Mouse (Mus musculus): Measurements from ENCODE around the gene Grxcr1. TPM values are rescaled to one million over a fixed set of nuclear protein-coding genes. Genes with fewer than 3 reads are reported as not detected.

The Grxcr1 gene
- polyA plus RNA-seq, 1 experiment from 2014 or later = not detected

- no peak overlapping the region for H3K4me2 ChIP-seq
- H3K4me3 ChIP-seq = no peak overlapping the region
- H3K27ac ChIP-seq = peak overlapping the region; percentile 28; the same call in 1 of the 2 replicates
- no peaks in the 10 kb centered on the region for H3K4me1 ChIP-seq
- H3K9me3 ChIP-seq = no peaks in the 10 kb centered on the region
- no peaks in the 10 kb centered on the region for H3K27me3 ChIP-seq (replicated peaks)
- WGBS = 64% methylated on average over 5 of the region's 5 CpGs
- H3K9ac ChIP-seq = no peak overlapping the region
- ATAC-seq (replicated peaks) = peak; percentile 93
- no peaks in the 10 kb centered on the region for H3K36me3 ChIP-seq (replicated peaks)
These were observed 66.3 kb downstream of the Grxcr1 start for GRCm38 (mm10) chr5:68097665-68098624.

GRCm38 (mm10) chr5:68112430-68113036, 80.9 kb downstream of the Grxcr1 start:
- 0 out of 2 replicates have a peak, but pooled peaks have one; percentile 52 for ATAC-seq (replicated peaks)
- H3K4me3 ChIP-seq = no peak overlapping the region

GRCm38 (mm10) chr5:68120880-68121279, 89.2 kb downstream of the Grxcr1 start:
- no peak overlapping the region for H3K4me3 ChIP-seq
- H3K4me1 ChIP-seq = no peaks in the 10 kb centered on the region
- no peaks in the 10 kb centered on the region for H3K9me3 ChIP-seq
- no peak for ATAC-seq (replicated peaks)
- no peaks in the 10 kb centered on the region for H3K27me3 ChIP-seq (replicated peaks)
- no peaks in the 10 kb centered on the region for H3K36me3 ChIP-seq (replicated peaks)
- 43% methylated on average over 2 of the region's 2 CpGs for WGBS
- no peak overlapping the region for H3K4me2 ChIP-seq
- H3K27ac ChIP-seq = no peak overlapping the region
- no peak overlapping the region for H3K9ac ChIP-seq

More at GRCm38 (mm10) chr5:68112430-68113036, 80.9 kb downstream of the Grxcr1 start:
- H3K4me1 ChIP-seq = no peaks in the 10 kb centered on the region
- no peaks in the 10 kb centered on the region for H3K36me3 ChIP-seq (replicated peaks)
- no peak overlapping the region for H3K4me2 ChIP-seq
- no peak overlapping the region for H3K9ac ChIP-seq
- no peaks in the 10 kb centered on the region for H3K9me3 ChIP-seq
- no peaks in the 10 kb centered on the region for H3K27me3 ChIP-seq (replicated peaks)
- 62% methylated on average over 6 of the region's 6 CpGs for WGBS
- H3K27ac ChIP-seq = no peak overlapping the region

GRCm38 (mm10) chr5:68122883-68123282, 91.2 kb downstream of the Grxcr1 start:
- Histone ChIP-seq H3K9me3 (no peaks in the 10 kb centered on the region), H3K9ac (no peak overlapping the region), H3K4me2 (no peak overlapping the region), H3K4me1 (no peaks in the 10 kb centered on the region), H3K4me3 (no peak overlapping the region), H3K27ac (no peak overlapping the region), H3K36me3 (replicated peaks) (no peaks in the 10 kb centered on the region), H3K27me3 (replicated peaks) (no peaks in the 10 kb centered on the region)
- ATAC-seq (replicated peaks) = no peak
- 53% methylated on average over 3 of the region's 3 CpGs for WGBS

- Histone ChIP-seq H3K9me3 (no peaks in the 10 kb centered on the region), H3K4me1 (no peaks in the 10 kb centered on the region), H3K4me2 (no peak overlapping the region), H3K9ac (no peak overlapping the region), H3K27me3 (replicated peaks) (no peaks in the 10 kb centered on the region), H3K4me3 (no peak overlapping the region), H3K27ac (no peak overlapping the region), H3K36me3 (replicated peaks) (no peaks in the 10 kb centered on the region)
- 98% methylated on average over 1 of the region's 1 CpGs for WGBS
- ATAC-seq (replicated peaks) = no peak
These were observed 93.8 kb downstream of the Grxcr1 start for GRCm38 (mm10) chr5:68125478-68125877.

GRCm38 (mm10) chr5:68128421-68128820, 96.8 kb downstream of the Grxcr1 start:
- no peak overlapping the region for H3K4me2 ChIP-seq
- ATAC-seq (replicated peaks) = no peak; the same call in 1 of the 2 replicates
- no peak overlapping the region for H3K4me3 ChIP-seq
- no peaks in the 10 kb centered on the region for H3K36me3 ChIP-seq (replicated peaks)
- H3K27me3 ChIP-seq (replicated peaks) = no peaks in the 10 kb centered on the region
- no peaks in the 10 kb centered on the region for H3K9me3 ChIP-seq
- H3K4me1 ChIP-seq = no peaks in the 10 kb centered on the region
- 15% methylated on average over 4 of the region's 4 CpGs for WGBS
- no peak overlapping the region for H3K9ac ChIP-seq
- no peak overlapping the region for H3K27ac ChIP-seq

- WGBS = 79% methylated on average over 3 of the region's 3 CpGs
- no peak overlapping the region for H3K27ac ChIP-seq
- H3K36me3 ChIP-seq (replicated peaks) = no peaks in the 10 kb centered on the region
- H3K4me1 ChIP-seq = no peaks in the 10 kb centered on the region
- no peak overlapping the region for H3K9ac ChIP-seq
- H3K9me3 ChIP-seq = no peaks in the 10 kb centered on the region
- no peak overlapping the region for H3K4me2 ChIP-seq
- no peaks in the 10 kb centered on the region for H3K27me3 ChIP-seq (replicated peaks)
- no peak overlapping the region for H3K4me3 ChIP-seq
- ATAC-seq (replicated peaks) = no peak
These were observed 97.4 kb downstream of the Grxcr1 start for GRCm38 (mm10) chr5:68128821-68129608.

GRCm38 (mm10) chr5:68146818-68147217, 115.2 kb downstream of the Grxcr1 start:
- 33% methylated on average over 1 of the region's 1 CpGs for WGBS
- ATAC-seq (replicated peaks) = peak; percentile 75; the same call in 1 of the 2 replicates
- H3K4me1 ChIP-seq = no peaks in the 10 kb centered on the region
- no peak overlapping the region for H3K9ac ChIP-seq
- H3K27me3 ChIP-seq (replicated peaks) = no peaks in the 10 kb centered on the region
- no peak overlapping the region for H3K4me2 ChIP-seq
- H3K4me3 ChIP-seq = no peak overlapping the region
- H3K9me3 ChIP-seq = no peaks in the 10 kb centered on the region
- H3K27ac ChIP-seq = no peak overlapping the region
- H3K36me3 ChIP-seq (replicated peaks) = no peaks in the 10 kb centered on the region

GRCm38 (mm10) chr5:68149946-68150345, 118.3 kb downstream of the Grxcr1 start:
- 0 out of 2 replicates have a peak, but pooled peaks have one; percentile 33 for ATAC-seq (replicated peaks)
- H3K27me3 ChIP-seq (replicated peaks) = no peaks in the 10 kb centered on the region
- no peak overlapping the region for H3K4me2 ChIP-seq
- H3K9ac ChIP-seq = no peak overlapping the region
- H3K4me1 ChIP-seq = no peaks in the 10 kb centered on the region
- H3K27ac ChIP-seq = no peak overlapping the region
- H3K4me3 ChIP-seq = no peak overlapping the region
- H3K36me3 ChIP-seq (replicated peaks) = no peaks in the 10 kb centered on the region
- H3K9me3 ChIP-seq = no peaks in the 10 kb centered on the region
- WGBS = 63% methylated on average over 3 of the region's 3 CpGs

GRCm38 (mm10) chr5:68150347-68151043, 118.9 kb downstream of the Grxcr1 start:
- no peaks in the 10 kb centered on the region for H3K27me3 ChIP-seq (replicated peaks)
- no peak for ATAC-seq (replicated peaks)
- no peaks in the 10 kb centered on the region for H3K4me1 ChIP-seq
- H3K9ac ChIP-seq = no peak overlapping the region
- no peaks in the 10 kb centered on the region for H3K9me3 ChIP-seq
- no peak overlapping the region for H3K4me3 ChIP-seq
- H3K4me2 ChIP-seq = no peak overlapping the region
- no peaks in the 10 kb centered on the region for H3K36me3 ChIP-seq (replicated peaks)
- no peak overlapping the region for H3K27ac ChIP-seq
- 91% methylated on average over 4 of the region's 4 CpGs for WGBS

GRCm38 (mm10) chr5:68162503-68162902, 130.9 kb downstream of the Grxcr1 start:
- no peak overlapping the region for H3K4me2 ChIP-seq
- no peaks in the 10 kb centered on the region for H3K36me3 ChIP-seq (replicated peaks)
- 63% methylated on average over 2 of the region's 2 CpGs for WGBS
- no peaks in the 10 kb centered on the region for H3K27me3 ChIP-seq (replicated peaks)
- H3K9ac ChIP-seq = no peak overlapping the region
- ATAC-seq (replicated peaks) = no peak
- no peaks in the 10 kb centered on the region for H3K9me3 ChIP-seq
- H3K4me1 ChIP-seq = no peaks in the 10 kb centered on the region
- no peak overlapping the region for H3K4me3 ChIP-seq
- H3K27ac ChIP-seq = no peak overlapping the region
